Mouse (Mus musculus): ENCODE results near the gene Cacna1e. TPM values are rescaled to one million over a fixed set of nuclear protein-coding genes. Genes with fewer than 3 reads are reported as not detected.

Gene Cacna1e
- polyA plus RNA-seq, 2 experiments from 2014 or later = 0.15 to 0.27 TPM

DNA sequence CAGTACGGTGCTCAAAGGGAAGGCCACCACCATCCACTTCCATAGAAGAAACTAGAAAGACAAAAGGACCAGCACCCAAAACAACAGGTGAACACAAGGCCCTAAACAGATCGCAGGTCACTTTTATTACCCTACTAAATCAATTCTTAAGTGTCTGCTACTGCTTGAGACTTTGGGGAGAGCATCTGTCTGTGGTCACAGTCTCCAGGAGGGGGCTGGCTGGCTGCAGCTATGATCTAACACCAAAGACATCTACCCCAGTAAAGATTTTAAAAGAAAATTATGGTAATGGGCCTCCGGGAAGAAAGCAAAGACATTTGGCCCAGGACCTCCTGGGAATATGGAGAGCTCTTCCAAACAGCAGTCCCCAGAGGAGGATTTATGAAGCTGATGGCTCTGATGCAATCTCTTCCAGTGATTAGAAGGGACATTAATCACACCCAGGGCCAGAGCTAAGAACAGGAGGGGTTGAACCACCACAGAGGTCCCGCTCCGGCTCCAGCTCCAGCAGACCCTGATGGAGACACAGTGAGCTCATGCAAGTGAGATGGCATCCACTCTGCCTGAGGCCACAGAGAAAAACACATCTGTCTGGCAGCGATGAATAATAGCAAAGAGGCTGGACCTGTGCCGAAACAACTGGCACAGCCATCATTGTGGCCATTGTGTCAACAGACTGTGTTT is 178.3 kb downstream of the Cacna1e start:
- ATAC-seq = no peak

DNA sequence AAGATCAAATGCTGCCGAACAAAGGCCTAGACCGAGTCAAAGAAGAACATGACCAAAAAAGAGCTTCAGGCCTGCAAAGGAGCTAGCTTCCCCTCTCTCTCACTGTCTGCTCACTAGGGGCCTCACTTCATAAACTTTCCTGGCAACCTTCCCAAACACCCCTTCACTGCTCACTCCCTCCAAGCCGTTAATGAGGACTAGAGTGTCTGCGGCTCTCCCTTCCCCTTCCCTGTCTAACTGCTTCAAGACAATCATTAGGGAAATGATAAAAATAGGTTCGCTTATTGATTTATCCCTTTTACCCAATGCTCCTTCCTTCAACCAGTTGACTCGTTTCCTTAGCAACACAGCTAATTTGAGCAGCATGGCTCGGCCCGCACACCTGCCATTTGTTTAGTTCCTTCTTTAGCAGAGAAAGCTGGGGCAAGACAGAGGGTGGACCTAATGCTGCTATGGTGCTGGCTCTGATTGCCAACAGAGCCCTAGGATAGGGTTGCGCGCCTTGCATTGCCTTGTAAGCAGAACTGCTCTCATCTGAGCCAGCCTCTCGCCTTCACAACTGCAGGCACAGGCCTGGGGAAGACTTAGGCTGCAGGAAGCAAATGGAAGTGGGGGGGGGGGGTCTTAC is 179.6 kb downstream of the Cacna1e start:
- no peak for ATAC-seq

DNA sequence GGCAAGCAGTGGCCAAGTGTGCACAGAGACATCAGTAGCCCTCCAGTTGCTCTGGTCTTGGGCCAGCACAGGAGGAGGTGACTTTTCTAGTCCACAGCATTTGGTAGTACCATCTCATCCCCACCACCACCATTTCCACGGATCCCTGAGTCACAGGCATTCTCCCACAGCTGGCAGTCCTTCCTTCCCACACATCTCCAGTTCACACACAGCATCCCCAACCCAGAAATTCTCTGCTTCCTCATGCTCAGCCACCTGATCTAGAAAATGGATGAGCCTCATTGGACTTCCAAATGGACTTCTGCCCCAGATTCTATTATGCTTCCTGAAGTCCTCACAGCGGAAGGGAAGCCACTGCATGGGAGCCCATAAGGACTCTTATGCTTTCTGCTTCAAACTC is 181.7 kb downstream of the Cacna1e start:
- ATAC-seq = no peak

- ATAC-seq = no peak
Observed at GRCm38 (mm10) chr1:154688876-154689665, 195.2 kb downstream of the Cacna1e start.

GRCm38 (mm10) chr1:154686861-154687260 is 197.4 kb downstream of the Cacna1e start:
- ATAC-seq = no peak

- ATAC-seq = no peak
Observed at GRCm38 (mm10) chr1:154683477-154684106, 200.7 kb downstream of the Cacna1e start.

- ATAC-seq = no peak
Observed at GRCm38 (mm10) chr1:154678989-154679388, 205.3 kb downstream of the Cacna1e start.

GRCm38 (mm10) chr1:154678151-154678550 is 206.2 kb downstream of the Cacna1e start:
- no peak for ATAC-seq

- ATAC-seq = no peak
Observed at GRCm38 (mm10) chr1:154677677-154678076, 206.6 kb downstream of the Cacna1e start.

DNA sequence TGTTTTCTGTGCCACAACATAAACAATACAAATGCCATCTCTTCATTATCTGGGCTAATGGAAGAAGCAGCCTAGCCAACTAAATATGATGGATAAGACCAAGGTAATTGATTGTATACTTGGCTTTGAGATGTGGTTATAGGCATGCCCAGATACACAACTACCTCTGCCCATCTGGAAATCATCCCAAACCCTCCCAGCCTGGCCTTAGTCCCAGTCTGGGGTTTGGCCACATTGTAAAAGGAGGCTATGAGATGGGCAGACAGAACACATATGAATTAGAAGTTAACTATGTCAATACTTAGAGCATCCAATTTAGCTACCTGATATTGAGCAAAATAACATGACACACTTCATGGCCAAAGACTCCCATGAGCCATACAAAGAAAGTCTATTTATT is 220.6 kb downstream of the Cacna1e start:
- no peak for ATAC-seq

DNA sequence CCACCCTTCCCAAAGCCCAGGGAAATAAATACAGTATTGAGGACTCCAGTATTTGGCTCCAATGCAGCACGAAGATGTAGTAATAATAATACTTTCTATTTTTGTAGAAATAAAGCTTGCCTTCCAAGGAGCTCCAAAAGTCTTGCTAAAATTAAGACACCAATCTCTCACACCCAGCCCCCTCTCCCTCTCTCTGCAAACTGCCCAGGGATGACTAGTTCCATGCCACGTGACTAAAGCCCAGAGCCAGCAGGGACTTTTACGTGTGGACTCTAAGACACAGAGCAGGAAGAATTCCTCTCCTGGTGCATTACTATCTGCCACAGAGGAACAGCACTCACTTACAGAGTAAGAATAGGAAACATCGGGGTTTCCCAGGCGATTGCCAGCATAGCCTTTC is 222.3 kb downstream of the Cacna1e start:
- no peak for ATAC-seq

DNA sequence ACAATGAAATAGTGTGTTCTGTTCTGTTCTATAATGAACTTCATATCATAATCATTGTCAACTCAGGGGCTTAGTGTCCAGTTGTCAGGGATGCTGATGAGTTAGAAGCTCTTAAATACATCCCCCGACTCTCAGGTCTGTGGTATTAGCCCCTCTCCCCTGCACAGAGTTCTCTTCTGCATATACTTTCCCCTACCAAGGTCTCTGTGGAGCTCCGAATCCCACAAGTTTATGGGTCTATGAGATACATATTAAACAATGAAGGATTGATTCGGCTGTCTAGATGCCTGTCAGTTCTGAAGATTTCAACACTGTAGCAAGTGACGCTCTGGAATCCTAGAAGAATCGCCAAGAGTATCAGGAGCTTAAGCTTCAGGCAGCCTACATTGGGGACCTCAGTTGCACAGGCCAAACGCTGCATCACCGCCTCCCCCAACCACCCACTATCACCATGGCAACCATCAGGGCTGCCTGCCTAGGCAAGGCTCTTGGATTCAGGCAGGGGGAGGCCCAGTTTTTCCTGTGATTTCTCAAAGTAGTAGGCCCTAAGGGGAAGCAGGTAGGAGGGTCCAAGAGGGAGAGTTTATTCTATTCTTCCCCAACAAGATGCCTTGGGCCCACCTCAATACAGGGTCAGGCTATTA is 223.0 kb downstream of the Cacna1e start:
- ATAC-seq = no peak

DNA sequence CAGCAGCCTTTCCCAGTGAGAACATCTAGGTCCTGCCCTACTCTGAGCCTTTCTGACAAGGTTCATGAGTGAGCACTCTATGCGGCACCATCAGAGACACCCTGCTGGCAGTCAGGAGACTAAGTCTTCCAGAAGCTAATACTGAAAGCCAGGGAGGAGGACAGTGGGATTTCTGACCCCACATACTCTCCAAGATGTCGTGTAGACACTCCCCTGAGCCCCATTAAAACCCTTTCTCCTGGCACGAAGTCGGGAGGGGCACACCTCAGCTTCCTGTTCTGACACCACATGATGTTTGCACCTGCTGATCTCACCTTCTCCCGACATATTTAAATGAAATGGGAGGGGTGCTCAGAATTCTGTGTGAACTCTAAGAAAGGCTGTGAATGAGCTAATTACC is 226.9 kb downstream of the Cacna1e start:
- ATAC-seq = no peak

DNA sequence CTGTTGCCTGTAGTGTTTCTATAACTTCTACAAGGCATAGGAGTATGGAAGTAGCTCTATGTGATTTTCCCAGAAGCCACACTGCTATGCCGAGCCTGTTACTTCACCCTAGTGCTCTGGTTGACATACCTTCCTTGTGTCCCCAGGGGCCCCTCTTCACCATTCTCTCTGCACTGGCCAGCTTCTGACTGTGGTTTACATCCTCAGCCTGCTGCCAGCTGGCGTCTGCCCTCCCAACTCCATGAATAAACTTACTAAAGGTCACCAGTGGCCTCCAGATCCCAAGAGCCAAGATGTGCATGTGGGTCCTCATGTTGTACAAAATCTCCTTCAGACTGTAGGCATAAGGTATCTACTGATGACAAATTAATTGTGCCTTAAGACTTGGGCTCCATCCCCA is 230.3 kb downstream of the Cacna1e start:
- ATAC-seq = no peak

DNA sequence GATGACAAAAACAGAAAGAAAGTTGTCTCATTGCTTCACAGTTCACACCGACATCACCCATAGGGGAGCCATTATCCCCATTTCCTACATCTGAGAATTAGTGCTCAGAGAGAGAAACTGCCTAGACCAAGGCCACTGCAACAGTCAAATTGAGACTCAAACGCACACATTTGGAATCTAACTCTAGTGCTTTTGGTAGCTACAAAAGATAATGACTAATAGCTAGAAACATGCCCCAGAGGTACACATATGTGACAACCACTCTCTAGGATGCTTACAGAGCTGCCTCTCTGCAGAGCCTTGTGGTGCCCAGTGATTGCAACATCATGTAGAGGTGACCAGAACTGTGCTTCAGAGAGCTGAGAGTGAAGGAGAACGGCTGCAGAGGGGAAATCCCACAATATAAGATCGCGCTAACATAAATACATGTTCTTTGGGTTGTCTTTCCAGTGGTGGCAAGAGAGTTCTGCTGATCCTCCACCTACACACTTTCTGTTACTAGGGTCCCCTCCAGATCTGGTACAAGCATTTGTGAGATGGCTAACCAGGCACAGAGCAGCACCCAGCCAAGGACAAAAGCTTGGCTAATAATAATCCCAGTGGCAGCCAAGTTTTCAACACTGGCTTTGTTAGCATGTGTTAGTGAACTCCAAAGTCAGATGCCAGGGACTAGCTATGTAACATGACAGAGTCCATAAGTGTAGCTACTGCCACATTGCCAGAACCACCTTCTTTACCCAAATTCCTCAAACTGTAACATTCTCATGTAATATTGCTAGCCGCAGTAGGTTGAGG is 237.9 kb downstream of the Cacna1e start:
- ATAC-seq = no peak

DNA sequence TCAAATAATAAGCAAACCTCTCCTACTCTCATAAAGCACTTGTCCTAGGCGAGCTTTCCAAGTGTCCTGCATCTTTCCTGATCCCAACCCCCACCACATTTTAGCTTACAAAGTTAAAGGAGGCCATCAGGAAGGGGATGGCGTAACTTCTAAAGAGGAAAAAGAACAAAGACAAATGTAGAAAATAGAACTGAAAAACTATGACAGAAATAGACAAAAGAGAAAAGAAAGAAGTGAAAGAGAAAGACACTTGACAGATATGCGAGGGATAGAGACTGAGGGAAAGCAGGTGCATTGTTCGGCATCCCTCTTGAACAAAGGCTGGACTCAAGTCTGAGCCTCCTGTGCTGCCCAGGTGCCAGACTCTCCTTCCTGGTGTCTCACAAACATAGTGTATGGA is 246.5 kb downstream of the Cacna1e start:
- no peak for ATAC-seq

GRCm38 (mm10) chr1:154635766-154636165 is 248.5 kb downstream of the Cacna1e start:
- no peak for ATAC-seq

- ATAC-seq = no peak
Observed at GRCm38 (mm10) chr1:154632886-154633285, 251.4 kb downstream of the Cacna1e start.

DNA sequence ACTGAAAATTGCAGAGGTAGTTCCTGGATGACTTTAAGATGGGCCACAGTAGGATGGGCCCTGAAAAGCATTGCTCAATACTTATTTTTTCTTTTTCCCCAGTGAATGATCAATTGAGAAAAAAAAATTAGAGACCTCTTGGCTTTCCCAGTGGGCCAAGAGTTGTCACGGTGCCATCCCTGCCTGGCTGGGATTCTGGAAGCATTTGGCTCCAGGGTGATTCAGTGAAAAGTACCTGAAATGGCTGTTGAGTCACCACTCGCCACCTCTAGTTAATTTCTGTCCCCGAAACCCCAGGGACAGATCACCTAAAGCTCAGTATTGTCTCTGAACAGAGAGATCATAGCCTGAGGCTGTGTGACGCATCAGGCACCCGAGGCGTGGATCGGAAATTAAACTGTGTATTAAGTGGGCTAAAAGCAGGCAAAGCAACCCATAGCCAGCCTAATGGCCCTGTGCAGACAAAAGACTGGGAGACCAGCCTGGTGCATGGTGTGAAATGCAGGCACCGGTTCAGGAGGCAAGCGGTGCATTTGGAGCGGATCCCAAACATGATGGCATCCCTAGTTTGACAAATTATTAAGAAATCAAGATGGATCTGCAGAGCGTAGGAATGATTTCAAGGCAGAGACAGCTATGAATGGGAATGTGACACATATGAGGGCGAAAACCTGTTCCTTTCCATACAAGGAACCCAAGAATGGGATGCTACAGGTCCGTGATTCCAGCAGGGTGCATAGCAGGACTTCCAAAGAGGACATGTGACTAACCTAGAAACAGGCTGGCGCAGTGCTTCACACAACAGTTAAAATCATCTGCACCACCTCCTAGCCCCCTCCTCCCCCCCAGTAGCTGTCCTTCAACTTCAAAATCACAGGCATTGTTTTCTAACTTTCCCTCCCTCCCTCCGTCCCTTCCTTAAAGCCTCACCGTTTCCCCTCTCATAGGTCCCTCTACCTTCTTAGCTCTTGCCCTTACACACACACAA is 261.3 kb downstream of the Cacna1e start:
- ATAC-seq = no peak

GRCm38 (mm10) chr1:154617743-154618455 is 266.4 kb downstream of the Cacna1e start:
- ATAC-seq = no peak
